Mouse (Mus musculus): ENCODE data around the gene Adh4. TPM values are rescaled to one million over a fixed set of nuclear protein-coding genes. Genes with fewer than 3 reads are reported as not detected.

Gene Adh4
- polyA plus RNA-seq, 1 experiment from 2014 or later = not detected

Other genes with a start within 250 kb of the Adh4 start
- 0.21 and 0.29 TPM in 2 replicates for gene 4930579F01Rik, start 221.6 kb upstream of the Adh4 start, polyA plus RNA-seq (2015; fragmentation: Nextera tagmentation; extraction: Ambion mirVana)
- gene Adh7, start 197.7 kb upstream of the Adh4 start, polyA plus RNA-seq (2015; fragmentation: Nextera tagmentation; extraction: Ambion mirVana) = 0.43 and 0.50 TPM in 2 replicates
- 1,171 and 1,249 TPM in 2 replicates for gene Adh1, start 154.5 kb upstream of the Adh4 start, polyA plus RNA-seq (2015; fragmentation: Nextera tagmentation; extraction: Ambion mirVana)
- gene Adh6a, start 102.2 kb upstream of the Adh4 start, polyA plus RNA-seq (2015; fragmentation: Nextera tagmentation; extraction: Ambion mirVana) = 0.11 TPM in 1 of 2 replicates, not detected in the other
- gene Adh6b, start 73.7 kb upstream of the Adh4 start, polyA plus RNA-seq (2015; fragmentation: Nextera tagmentation; extraction: Ambion mirVana) = 0.16 TPM in 2 replicates
- 238 and 243 TPM in 2 replicates for gene Adh5, start 27.6 kb downstream of the Adh4 start, polyA plus RNA-seq (2015; fragmentation: Nextera tagmentation; extraction: Ambion mirVana)
- gene Metap1, start 74.0 kb downstream of the Adh4 start, polyA plus RNA-seq (2015; fragmentation: Nextera tagmentation; extraction: Ambion mirVana) = 44.2 and 46.3 TPM in 2 replicates
- 343 and 357 TPM in 2 replicates for gene Eif4e, start 110.7 kb downstream of the Adh4 start, polyA plus RNA-seq (2015; fragmentation: Nextera tagmentation; extraction: Ambion mirVana)

Measured in lung, embryonic 15.5 days (tissue).